Mouse (Mus musculus) adipocyte (in vitro differentiated cells): ENCODE results near the gene Mgat2.
A peak's percentile ranks its signal among the peaks of the same experiment; 100 is the strongest.
"Not testable (repeated sequence)": the region's sequence is repeated elsewhere in the genome, so short reads cannot be mapped to it uniquely, and the experiment has no call there.

ENCODE experiments used
- DNase-seq: peaks from one replicate; pipeline ENCODE4 v3.0.0-alpha.2; 2016; ENCODE audit warnings: low spot score

Mgat2 gene

DNA sequence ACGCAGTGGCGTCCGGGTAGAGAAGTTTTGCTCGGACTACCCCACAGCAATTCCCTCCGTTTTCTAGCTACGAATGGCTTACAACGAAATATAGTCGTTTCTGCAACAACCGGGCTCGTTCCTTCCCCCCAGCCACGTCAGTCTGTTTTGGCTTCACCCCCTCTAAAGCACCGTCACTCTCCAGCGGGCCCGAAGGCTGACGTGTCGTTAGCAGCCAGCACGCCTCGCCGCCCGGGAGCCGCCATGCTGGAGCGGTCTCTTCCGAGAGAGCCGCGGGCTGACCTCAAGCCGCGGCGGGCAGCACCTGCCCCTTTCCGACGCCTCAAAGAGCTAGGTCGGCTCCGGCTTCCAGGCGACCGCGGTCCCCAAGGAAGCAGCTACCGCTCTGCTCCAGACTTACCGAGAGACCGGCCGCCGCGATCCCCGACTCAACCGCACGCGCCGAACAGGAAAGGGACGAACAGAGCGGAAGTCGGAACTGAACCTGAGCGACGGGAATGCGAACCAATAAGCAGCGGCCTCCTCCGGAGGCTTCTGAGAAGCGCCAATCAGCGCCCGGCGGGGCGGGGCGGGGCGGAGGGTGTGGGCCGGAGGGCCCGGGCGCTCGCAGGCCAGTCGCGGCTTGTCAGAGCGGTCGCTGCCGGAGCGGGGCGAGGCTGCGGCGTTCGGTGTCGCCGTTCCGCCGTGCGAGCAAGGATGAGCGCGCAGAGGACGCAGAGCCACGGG lies at the start of gene Mgat2, which contains the start of gene Rpl36al:
Gene Mgat2, plus strand, starts transcription at position 575 of the 726 bp plus-strand sequence.
Gene Rpl36al, minus strand, starts transcription at position 501 of the 726 bp plus-strand sequence.
- peak; percentile 97 for DNase-seq

DNA sequence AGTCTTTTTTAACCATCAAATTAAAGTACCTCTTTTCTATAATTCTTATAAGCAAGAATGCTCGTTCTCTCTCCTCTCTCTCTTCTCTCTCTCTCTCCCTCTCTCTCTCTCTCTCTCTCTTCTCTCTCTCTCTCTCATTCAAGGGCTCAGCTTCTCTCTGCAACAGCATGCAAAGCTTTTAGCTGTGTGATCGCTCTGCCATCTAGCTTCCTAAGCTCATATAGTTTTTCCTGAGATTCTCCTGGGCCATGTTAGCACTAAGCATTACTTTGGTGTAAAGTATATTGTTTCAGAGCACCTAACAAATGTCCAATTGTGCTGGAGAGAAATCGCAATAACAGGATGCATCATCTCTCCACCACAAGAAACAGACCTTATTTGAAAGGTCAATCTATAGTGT lies 44.8 kb upstream of the Mgat2 start:
- DNase-seq = no peak

DNA sequence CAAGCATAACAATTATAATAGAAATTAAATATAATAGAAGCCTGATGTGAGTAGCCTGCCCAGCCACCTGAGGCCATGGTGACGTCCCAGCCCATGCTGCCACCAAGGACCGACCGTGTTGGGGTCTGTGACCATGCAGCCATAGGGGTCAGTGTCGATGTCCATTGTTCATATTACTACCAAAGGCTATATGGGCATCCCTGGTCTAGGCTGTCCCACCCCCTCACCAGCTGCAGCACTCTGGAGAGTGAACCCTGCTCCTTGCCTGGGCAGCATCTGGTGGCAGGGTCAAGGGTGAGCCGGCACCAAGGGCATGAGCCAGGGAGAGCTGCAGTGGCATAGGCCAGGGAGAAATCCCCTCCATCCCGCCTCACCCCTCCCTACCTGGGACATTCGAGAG lies 44.1 kb upstream of the Mgat2 start:
- DNase-seq = no peak

DNA sequence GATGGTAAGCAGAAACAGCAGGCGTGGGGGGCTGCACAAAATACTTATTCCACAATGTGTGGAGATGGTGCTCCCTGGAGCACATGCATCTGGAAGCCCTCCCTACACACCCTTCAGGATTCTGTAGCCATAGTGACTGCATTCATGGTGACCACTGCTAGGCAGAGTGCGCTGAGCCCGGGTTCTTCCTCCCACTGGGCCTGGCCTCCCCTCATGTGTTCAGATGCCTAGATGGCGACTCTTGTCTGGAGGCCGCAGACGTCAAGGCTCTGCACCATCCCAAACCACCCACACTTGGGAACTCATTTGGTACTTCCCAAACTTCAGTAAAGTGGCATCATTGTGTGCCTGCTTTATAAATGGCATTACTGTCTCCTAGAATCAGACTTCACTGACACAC lies 40.5 kb upstream of the Mgat2 start:
- no peak for DNase-seq

DNA sequence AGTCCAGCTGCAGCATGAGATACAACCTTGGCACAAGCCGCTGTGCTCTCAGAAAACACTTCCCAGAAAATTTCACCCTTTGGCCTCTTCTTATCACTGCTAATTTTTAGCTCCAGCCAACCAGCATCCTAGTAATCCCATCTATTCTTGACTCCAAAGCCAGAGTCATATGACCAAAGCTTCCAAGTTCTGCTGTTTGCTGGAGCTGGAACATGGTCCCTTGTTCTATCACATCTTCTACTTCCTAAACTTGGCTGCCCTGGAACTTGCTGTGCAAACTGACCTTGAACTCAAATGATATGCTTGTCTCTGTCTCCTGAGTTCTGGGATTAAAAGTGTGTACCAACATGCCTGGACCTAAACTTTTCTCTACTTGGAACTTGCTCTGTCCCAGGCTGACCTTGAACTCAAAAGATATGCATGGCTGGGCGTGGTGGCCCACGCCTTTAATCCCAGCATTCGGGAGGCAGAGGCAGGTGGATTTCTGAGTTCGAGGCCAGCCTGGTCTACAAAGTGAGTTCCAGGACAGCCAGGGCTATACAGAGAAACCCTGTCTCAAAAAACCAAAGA lies 36.7 kb upstream of the Mgat2 start:
- no peak for DNase-seq

DNA sequence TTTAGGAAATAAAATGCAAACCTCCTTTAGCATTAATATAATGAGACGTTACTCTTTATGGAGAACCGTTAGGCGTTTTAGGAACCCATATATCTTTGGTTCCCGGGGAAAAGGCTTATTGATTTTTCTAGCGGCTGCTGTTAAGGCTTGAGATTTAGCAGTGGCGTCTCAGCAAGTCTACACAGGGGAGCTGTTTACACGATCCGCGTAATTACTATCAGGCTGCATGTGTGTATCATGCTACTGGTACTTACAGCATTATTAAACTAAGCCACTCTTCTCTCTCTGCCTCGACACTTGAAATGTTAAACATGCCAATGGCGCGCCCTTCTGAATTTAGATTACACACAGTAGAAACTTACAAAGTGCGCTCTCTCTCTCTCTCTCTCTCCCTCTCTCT lies 33.9 kb upstream of the Mgat2 start:
- no peak for DNase-seq

DNA sequence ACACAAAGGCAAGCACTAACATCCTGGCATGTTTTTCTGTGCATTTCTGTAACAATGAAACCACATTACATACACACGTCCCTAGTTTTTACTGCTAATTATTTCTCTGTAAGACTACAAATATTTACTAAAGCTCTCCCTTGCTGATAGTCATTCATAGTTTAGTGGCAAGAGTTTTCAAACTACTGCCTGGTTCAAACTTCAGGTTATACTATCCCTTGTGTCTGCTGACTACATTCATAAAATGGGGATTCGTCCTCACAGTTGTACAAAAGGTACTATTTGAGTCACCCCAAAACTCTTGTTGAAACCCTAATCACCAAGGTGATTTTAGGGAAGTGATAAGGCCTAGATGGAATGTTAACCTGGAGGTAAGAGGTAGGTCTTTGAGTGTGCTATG lies 28.0 kb upstream of the Mgat2 start:
- DNase-seq = no peak

DNA sequence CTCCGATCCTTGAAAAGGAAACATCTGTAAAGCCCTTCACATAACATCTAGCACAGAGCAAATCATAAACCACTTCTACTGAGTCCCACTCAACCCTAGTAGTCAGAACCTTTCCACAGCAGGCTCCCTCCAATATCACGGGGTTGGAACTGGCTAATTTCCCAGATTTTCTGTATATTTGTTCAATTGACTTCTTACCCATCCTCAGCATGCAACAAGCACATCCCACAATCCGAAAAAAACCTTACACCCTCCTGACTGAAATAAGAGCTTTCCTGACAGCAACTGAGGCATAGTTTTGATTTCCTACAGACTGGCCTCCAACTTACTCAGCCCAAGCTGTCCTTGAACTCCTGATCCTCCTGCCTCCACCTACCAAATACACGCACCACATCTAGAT lies 27.5 kb upstream of the Mgat2 start:
- DNase-seq = no peak

DNA sequence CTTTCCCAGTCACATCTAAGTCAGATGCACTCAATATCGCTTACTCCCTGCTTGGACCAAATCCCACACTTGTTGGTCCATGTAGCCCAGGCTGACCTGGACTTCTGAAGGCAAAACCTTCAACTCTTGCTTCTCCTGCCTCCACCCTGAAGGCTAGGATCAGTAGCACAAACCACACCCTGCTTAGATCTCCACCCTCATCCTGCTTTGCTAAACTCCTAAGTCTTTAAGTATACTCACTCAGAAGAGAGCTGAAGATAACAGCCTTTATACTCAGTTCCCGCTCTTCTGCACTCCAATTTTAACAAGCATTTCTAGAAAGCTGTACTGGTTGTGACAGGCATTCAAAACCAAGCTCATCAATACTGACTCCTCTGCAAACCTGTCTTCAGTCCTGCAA lies 26.9 kb upstream of the Mgat2 start:
- peak; percentile 14 for DNase-seq

DNA sequence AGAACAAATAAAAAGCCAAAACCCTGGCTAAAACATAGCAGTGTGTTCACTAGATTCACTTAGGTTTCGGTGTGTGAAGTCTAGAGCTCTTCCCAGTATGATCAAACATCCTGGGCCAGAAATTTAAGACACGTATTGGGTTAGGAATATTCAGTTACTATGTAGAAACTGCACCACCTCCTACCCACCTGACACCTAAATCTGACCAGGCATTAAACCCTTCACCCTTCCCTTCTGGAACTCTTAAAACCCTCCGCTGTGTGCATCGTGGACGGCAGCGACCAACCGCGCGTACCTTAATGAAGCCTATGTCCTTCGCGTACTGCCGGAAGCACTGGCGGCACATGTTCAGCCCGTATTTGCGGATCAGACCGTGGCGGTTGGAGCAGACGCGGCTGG lies 25.6 kb upstream of the Mgat2 start:
- peak; percentile 44 for DNase-seq

DNA sequence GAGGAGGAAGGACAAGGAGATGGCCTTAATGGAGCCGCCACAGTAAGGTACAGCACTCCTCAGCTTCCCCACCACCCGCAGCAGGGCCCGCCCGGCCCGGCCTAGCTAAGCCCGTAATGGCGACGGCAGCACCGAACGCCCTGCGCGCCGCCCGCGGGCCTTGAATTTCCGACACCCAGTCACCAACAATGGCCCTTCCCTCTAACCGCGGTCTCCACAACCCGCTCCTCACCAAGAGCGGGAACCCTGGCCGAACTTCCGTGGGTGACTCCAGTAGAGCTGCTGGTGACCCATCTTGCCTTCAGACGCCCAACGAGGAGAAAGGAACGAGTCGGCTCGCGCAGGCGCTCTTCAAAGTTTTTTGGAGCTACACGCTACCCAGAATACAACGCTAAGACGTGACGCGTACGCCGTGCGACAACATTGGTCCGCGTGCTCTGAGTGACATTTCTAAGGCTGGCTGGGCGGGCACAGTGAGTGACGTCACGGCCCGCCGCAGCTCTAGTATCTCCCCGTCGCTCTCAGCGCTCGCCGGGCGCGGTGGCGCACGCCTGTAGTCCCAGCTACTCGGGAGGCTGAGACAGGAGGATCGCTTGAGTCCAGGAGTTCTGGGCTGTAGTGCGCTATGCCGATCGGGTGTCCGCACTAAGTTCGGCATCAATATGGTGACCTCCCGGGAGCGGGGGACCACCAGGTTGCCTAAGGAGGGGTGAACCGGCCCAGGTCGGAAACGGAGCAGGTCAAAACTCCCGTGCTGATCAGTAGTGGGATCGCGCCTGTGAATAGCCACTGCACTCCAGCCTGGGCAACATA lies 25.0 kb upstream of the Mgat2 start, which contains the start of gene Rps29:
Gene Rps29, minus strand, starts transcription at position 422 of the 813 bp plus-strand sequence.
- peak; percentile 100 for DNase-seq

DNA sequence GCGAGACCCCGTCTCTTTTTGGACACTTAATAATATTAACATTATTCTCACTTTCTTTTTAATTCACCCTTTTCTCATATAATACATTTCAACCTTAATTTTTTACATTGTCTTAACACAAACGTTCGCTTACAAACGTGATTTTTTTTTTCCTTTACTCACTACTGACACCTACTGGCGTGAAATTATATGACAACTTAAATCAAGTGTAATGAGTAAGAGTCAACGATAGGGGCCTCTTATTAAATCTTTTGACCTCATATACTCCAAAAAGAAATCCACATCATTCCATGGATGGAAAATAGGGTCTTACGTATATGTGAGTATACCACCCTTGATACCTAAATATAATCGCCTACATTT lies 24.4 kb upstream of the Mgat2 start:
- peak; percentile 85 for DNase-seq

DNA sequence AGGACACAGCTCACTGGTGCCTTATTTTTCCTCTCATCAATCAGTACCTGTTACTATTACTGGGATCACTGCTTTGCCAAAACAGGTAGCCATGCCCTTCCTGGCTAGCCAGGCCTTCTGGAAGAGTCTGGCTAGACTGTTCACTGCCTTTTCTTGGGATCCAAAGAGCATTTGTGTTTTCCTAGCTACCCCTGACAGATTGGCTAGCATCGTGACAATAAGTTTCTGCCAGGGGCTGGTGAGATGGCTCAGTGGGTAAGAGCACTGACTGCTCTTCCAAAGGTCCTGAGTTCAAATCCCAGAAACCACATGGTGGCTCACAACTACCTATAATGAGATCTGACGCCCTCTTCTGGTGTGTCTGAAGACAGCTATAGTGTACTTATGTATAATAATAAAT lies 23.3 kb upstream of the Mgat2 start:
- DNase-seq = not testable (repeated sequence)

DNA sequence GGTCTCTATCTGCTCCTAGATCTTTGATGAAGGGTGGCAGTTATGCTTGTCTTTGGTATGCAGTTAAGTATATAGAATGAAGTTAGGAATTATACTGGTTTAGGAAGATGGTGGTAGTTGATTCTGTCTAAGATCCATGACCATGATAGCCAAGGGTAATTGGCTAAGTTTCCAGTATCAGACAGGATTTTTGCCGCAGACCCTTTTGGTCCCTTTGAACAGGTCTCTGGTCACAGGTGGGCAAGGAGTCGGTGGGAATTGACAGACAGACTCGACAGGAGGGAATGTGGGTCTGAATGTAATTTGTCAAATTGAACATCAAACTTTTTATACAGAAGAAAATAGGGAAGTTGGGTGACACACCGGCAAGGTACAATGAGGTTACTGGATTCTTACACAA lies 20.4 kb upstream of the Mgat2 start:
- not testable (repeated sequence) for DNase-seq

DNA sequence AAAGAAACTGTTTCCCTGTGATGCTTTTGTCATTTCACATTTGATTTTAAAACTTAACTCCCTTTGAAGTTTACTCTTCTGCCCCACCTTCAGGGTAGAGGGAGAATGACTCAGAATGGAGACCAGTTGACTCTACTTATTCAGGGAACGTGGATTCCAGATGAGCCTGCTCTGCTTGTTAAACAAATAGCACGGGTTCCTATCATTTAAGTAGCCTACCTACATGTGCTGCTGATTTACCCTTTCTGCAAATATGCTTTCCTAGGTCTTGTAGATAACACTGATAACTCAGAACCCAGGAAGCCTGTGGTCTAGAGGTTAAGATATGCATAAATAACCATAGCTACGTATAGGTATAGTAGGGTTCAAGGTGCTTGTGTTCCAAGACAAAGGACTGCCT lies 19.1 kb upstream of the Mgat2 start:
- DNase-seq = no peak

DNA sequence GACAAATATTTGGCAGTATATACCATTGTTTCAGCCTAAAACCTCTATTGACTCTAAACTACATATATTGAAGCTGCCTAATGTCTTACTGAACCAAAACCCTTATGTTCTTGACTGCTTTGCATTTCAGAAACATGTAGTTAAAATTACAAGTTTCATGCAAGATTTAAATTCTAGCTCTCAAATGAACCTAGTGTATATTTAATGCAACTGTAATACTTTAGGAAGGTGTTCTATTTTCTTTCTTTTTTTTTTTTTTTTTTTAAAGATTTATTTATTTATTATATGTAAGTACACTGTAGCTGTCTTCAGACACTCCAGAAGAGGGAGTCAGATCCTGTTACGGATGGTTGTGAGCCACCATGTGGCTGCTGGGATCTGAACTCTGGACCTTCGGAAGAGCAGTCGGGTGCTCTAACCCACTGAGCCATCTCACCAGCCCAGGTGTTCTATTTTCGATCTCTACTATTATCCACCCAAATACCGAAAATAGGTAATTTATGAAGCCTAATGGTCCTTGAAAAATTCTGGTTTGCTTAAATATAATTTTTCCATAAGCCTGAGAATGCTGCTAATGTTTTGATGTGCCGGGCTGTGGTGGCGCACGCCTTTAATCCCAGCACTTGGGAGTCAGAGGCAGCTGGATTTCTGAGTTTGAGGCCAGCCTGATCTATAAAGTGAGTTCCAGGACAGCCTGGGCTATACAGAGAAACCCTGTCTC lies 16.9 kb upstream of the Mgat2 start:
- not testable (repeated sequence) for DNase-seq

DNA sequence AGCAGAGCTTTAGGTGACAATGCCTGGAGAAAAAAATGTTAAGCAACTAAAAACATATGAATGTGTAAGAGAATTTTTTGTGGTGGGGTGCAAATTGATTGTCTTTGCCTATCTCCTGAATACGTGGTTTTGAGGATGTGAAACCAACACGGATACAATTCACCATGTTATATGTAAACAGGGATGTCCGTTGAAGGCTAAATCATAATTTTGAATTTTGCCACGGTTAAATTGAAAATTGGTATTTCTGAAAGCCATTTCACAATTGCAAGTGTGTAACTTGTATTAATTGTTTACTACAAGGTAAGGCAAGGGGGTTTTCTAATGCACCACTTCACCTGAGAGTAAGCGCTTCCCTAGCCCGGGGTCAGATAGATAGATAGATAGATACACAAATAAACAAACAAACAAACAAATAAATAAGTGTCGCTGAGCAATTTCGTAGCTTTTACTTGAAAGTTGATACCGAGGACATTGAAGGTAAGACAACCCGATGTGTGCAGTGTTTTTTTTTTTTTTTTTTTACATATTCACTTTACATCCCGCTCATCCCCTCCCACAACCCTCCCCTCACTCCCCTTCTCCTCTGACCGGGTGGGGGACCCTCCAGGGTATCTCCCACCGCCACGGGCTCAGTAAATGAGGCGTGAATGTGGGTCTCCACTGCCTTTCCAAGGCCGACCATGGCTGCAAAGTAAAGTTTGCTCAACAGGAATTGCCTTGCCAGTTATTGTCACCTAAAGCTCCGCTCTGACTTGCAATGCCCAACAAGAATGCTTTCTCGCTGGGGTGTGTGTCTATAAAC lies 16.1 kb upstream of the Mgat2 start:
- no peak for DNase-seq

DNA sequence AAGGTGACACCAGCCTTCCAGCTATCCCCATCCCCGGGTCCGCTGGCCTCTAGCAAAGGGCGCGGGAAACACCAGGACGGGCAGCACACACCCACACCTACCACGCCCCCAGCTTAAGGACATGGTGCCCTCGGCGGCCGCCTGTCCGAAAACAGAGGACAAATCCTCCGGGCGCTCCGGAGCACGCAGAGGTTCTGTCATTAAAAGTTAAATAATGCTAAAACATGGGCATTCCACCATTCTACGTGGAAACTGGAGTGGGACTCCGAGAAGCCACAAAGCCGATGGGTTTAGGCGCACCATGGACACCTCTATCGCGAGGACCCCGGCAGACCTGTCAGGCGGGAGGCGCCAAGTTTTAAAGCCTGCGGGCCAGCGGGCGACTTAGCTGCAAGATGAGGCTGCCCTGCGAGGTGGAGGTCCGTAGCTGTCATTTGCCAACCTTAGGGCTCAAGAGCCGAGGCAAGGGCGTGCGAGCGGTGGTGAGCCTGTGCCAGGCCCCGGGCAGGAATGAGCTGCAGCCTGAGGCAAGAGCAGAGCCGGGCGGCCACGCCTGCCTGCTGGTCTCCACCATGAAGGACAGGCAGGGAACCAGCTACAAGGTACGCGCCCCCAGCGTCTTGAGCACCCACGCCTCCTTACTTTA lies 15.4 kb upstream of the Mgat2 start, which contains the start of gene Lrr1:
Gene Lrr1, plus strand, starts transcription at position 354 of the 646 bp plus-strand sequence.
- DNase-seq = peak; percentile 84

DNA sequence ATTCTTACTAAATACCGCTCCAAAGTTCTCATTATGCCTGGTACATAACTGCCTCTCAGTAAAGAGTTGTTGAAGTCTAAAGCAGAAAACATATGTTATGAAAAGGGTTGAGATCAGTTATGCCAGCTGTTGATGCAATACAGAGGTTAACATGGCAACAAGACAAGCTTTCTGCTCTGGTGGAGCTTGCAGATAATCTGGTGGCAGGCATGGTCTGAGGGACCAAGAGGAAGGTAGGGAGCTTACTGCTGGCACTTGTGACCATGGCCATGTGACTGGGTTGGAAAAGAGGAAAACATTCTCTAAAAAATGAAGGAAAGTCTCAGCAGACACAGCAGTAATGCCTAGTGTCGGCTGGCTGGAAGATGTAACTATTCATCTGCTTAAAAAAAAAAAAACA lies 12.7 kb upstream of the Mgat2 start:
- DNase-seq = no peak

DNA sequence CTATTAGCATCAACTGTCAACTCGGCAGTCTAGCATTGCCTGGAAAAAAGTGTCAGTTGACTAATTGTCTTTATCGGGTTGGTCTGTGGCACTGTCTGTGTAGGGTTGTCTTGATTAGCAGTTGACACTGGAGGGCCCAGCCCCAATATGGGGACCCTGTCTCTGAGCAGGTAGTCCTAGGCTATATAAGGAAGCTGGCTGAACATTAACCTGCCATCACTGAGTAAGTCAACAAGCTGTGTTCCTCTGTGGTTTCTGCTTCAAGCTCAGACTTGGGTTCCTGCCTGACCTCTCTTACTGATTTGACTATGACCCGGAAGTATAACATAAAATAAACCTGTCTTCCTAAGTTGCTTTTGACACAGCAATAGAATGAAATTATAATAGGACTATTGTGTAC lies 8.0 kb upstream of the Mgat2 start:
- DNase-seq = no peak

DNA sequence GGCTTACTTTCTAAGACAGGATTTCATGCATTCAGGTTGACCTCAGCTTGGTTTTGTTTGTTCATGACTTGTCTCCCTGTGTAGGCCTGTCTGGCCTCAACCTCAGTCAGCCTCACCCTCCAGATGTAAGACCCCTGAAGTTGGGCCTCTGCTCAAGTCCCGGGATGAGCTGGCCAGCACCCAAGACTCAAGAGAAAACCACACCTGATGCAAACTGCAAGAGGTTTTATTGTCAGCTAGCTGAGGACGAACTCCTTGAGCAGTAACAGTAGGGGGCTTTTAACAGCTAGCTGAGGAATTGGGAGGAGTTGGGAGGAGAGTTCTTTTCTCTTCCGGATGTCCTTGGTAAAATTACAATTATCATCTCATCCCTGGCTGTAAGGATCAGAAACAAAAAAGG lies 6.4 kb upstream of the Mgat2 start:
- DNase-seq = no peak
